2 mouse cellular contexts compared by ENCODE assay signal in the genomic region with DNA sequence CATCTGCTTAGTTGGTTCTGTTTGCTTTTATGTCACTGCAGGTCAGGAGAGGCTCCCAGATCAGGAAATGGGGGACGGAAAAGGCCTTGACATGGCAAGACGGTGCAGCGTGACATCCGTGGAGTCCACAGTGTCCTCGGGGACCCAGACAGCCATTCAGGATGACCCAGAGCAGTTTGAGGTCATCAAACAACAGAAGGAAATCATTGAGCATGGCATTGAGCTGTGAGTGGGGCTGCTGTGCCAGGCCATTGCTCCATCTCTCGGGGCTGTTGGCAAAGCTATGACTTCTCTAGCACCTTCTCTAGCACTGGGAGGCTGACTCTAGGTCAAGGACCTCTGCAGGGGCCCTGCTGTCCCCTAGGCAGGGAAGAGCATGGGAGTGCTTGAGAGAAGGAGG.
"Had no signal": no experiment of that assay in that cellular context is flagged by ENCODE, and none has a peak within 500 bp of the region (broad histone marks: within the 10 kb centered on the region; RNA-seq: fewer than 3 reads in every experiment).

No protein-coding gene starts in this region.

- DNase-seq: lung, adult 2 months; right cerebral cortex, postnatal 14 days had no signal
